Comparison of ENCODE assay signal across 8 mouse cellular contexts in genomic region chr3:137863330-137864123, GRCm38 (mm10). TPM values are rescaled to one million over a fixed set of nuclear protein-coding genes. Genes with fewer than 3 reads are reported as not detected.
DNase-seq lines count a peak whose midpoint lies in the region; ATAC-seq and TF ChIP-seq lines count a peak whose summit lies in the region.

No protein-coding gene starts in this region.

- 32% methylated on average over 22 of the region's 22 CpGs for WGBS in kidney, postnatal 0 days
- 41% methylated on average over 22 of the region's 22 CpGs for WGBS in hindbrain, embryonic 10.5 days
- 44% methylated on average over 22 of the region's 22 CpGs for WGBS in midbrain, embryonic 10.5 days

- DNase-seq in kidney, postnatal 0 days (ENCODE audit: low spot score), result no peak
- no peak for DNase-seq in kidney, adult 11 months
- DNase-seq in hindbrain, embryonic 10.5 days (ENCODE audit: low spot score), result no peak
- no peak for DNase-seq in midbrain, embryonic 10.5 days (ENCODE audit: low spot score)
- DNase-seq in frontal cortex, postnatal 36 days (ENCODE audit: low spot score in 2 of 2), result no peak
- no peak for DNase-seq in embryo, embryonic 9.5 days (ENCODE audit: extremely low spot score)
- DNase-seq in cerebellum, adult 9-10 months, result no peak

- H3K36me3 ChIP-seq in kidney, postnatal 0 days (ENCODE audit: insufficient read depth, low read length), result no peaks in the 10 kb centered on the region
- H3K36me3 ChIP-seq in hindbrain, embryonic 10.5 days, result peaks cover 11% of the 10 kb centered on the region
- peaks cover 12% of the 10 kb centered on the region for H3K36me3 ChIP-seq in midbrain, embryonic 10.5 days

- no peaks in the 10 kb centered on the region for H3K27me3 ChIP-seq in kidney, postnatal 0 days (ENCODE audit: insufficient read depth, low read length)
- H3K27me3 ChIP-seq in hindbrain, embryonic 10.5 days (ENCODE audit: insufficient read depth, poor library complexity, severe bottlenecking), result no peaks in the 10 kb centered on the region
- no peaks in the 10 kb centered on the region for H3K27me3 ChIP-seq in midbrain, embryonic 10.5 days (ENCODE audit: low read depth, poor library complexity, severe bottlenecking)

- H3K9me3 ChIP-seq in kidney, postnatal 0 days (replicated peaks; ENCODE audit: low read length), result no peaks in the 10 kb centered on the region
- H3K9me3 ChIP-seq in hindbrain, embryonic 10.5 days, result no peaks in the 10 kb centered on the region
- no peaks in the 10 kb centered on the region for H3K9me3 ChIP-seq in midbrain, embryonic 10.5 days (replicated peaks)

- peak overlapping the region; percentile 66 for H3K4me2 ChIP-seq in kidney, postnatal 0 days (ENCODE audit: low read length)

- H3K4me3 ChIP-seq in kidney, postnatal 0 days (replicated peaks; ENCODE audit: low read depth, low read length), result peak overlapping the region; percentile 89
- H3K4me3 ChIP-seq in hindbrain, embryonic 10.5 days, result peak overlapping the region; percentile 89
- peak overlapping the region; percentile 89 for H3K4me3 ChIP-seq in midbrain, embryonic 10.5 days

- no peaks in the 10 kb centered on the region; the same call in 1 of the 2 replicates for H3K4me1 ChIP-seq in kidney, postnatal 0 days (replicated peaks; ENCODE audit: insufficient read depth, low read length)
- peaks cover 26% of the 10 kb centered on the region for H3K4me1 ChIP-seq in hindbrain, embryonic 10.5 days (replicated peaks)
- peaks cover 29% of the 10 kb centered on the region for H3K4me1 ChIP-seq in midbrain, embryonic 10.5 days

- no peak for TF ChIP-seq CTCF in kidney, postnatal 0 days (IDR thresholded peaks at IDR 0.05; ENCODE audit: low read depth)

- peak overlapping the region; percentile 97 for H3K27ac ChIP-seq in kidney, postnatal 0 days
- peak overlapping the region; percentile 99 for H3K27ac ChIP-seq in hindbrain, embryonic 10.5 days
- H3K27ac ChIP-seq in midbrain, embryonic 10.5 days (replicated peaks), result peak overlapping the region; percentile 99

- ATAC-seq in kidney, postnatal 0 days (replicated peaks; ENCODE audit: low FRiP score, low read depth), result no peak
- ATAC-seq in activated CD4-positive, CD25-positive, alpha-beta regulatory T cell, adult 4 months, result peak; percentile 42

- peak overlapping the region; percentile 67 for H3K9ac ChIP-seq in kidney, postnatal 0 days (ENCODE audit: low read depth, low read length)

RNA-seq across cellular contexts. Expression of gene H2afz, which starts 0.8 kb away (rescaled TPM):
- polyA plus RNA-seq in kidney, postnatal 0 days (2015; fragmentation: Nextera tagmentation; extraction: Ambion mirVana), result 1,659 and 1,680 TPM in 2 replicates
- polyA plus RNA-seq in activated CD4-positive, CD25-positive, alpha-beta regulatory T cell, adult 4 months (2017; shearing (Covaris generic)), result 1,000 to 10,000 TPM; 1,823 to 2,009 TPM
- polyA plus RNA-seq in hindbrain, embryonic 10.5 days (2016; fragmentation: Nextera tagmentation; extraction: Ambion mirVana), result 3,095 and 3,165 TPM in 2 replicates
- polyA plus RNA-seq in midbrain, embryonic 10.5 days (2016; fragmentation: Nextera tagmentation; extraction: Ambion mirVana), result 3,193 and 3,605 TPM in 2 replicates

RNA-seq across cellular contexts. Expression of gene Dnajb14, which starts 3.9 kb away (rescaled TPM):
- 11.6 and 12.1 TPM in 2 replicates for polyA plus RNA-seq in kidney, postnatal 0 days (2015; fragmentation: Nextera tagmentation; extraction: Ambion mirVana)
- polyA plus RNA-seq in activated CD4-positive, CD25-positive, alpha-beta regulatory T cell, adult 4 months (2017; shearing (Covaris generic)), result 1 to 10 TPM; 2.8 to 3.9 TPM
- 6.6 and 7.0 TPM in 2 replicates for polyA plus RNA-seq in hindbrain, embryonic 10.5 days (2016; fragmentation: Nextera tagmentation; extraction: Ambion mirVana)
- polyA plus RNA-seq in midbrain, embryonic 10.5 days (2016; fragmentation: Nextera tagmentation; extraction: Ambion mirVana), result 4.8 and 7.0 TPM in 2 replicates

RNA-seq across cellular contexts. Expression of gene Lamtor3, which starts 54.8 kb away (rescaled TPM):
- polyA plus RNA-seq in kidney, postnatal 0 days (2015; fragmentation: Nextera tagmentation; extraction: Ambion mirVana), result 131 and 135 TPM in 2 replicates
- polyA plus RNA-seq in activated CD4-positive, CD25-positive, alpha-beta regulatory T cell, adult 4 months (2017; shearing (Covaris generic)), result 10 to 100 TPM; 69.7 to 81.8 TPM
- polyA plus RNA-seq in hindbrain, embryonic 10.5 days (2016; fragmentation: Nextera tagmentation; extraction: Ambion mirVana), result 82.8 and 83.3 TPM in 2 replicates
- polyA plus RNA-seq in midbrain, embryonic 10.5 days (2016; fragmentation: Nextera tagmentation; extraction: Ambion mirVana), result 91.6 and 91.8 TPM in 2 replicates
